Mouse (Mus musculus): ENCODE data around the gene Tra2a. TPM values are rescaled to one million over a fixed set of nuclear protein-coding genes. Genes with fewer than 3 reads are reported as not detected.

Tra2a gene
- polyA plus RNA-seq, 2 experiments: 16.1 to 61.4 TPM

DNA sequence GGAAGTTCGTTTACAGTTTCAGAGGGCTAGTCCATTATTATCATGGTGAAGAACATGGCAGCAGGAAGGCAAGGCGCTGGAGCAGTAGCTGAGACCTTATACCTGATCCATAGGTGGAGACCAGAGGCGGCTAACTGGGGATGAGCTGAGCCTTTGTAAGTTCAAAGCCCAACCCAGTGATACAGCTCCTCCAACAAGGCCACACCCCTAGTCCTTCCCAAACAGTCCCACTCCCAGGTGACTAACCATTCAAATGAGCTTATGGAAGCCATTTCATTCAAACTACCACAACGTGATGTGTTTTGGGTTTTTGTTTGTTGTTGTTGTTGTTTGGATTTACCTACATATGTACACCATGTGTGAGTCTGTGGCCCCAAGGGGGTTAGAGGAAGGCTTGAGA lies 69.3 kb downstream of the Tra2a start:
- H3K9me3 ChIP-seq (ENCODE audit: control insufficient read depth, low read length): no peaks in the 10 kb centered on the region
- H3K27me3 ChIP-seq (ENCODE audit: control insufficient read depth, insufficient read depth, low read length): no peaks in the 10 kb centered on the region
- ATAC-seq (ENCODE audit: insufficient read depth) (no peak), DNase-seq (ENCODE audit: low read depth in 3 of 3, low spot score in 3 of 3) (no peak)
- TF ChIP-seq CTCF (IDR thresholded peaks at IDR 0.05; ENCODE audit: low read depth) (no peak), EP300 (IDR thresholded peaks at IDR 0.05; ENCODE audit: low read depth) (no peak)
- no peaks in the 10 kb centered on the region for H3K4me1 ChIP-seq (replicated peaks; ENCODE audit: control insufficient read depth in 2 of 2, insufficient read depth in 2 of 2, low read length in 1 of 2)
- H3K27ac ChIP-seq: no peak overlapping the region
- no peaks in the 10 kb centered on the region for H3K36me3 ChIP-seq (replicated peaks; ENCODE audit: control insufficient read depth, insufficient read depth, low read depth)
- no peak overlapping the region for H3K4me2 ChIP-seq (ENCODE audit: low read depth)
- no peak overlapping the region for H3K4me3 ChIP-seq (ENCODE audit: insufficient read depth in 1 of 2, low read depth in 2 of 2, low read length in 2 of 2)
- H3K9ac ChIP-seq (replicated peaks): no peak overlapping the region
- 82% methylated on average over 4 of the region's 4 CpGs for WGBS (ENCODE audit: insufficient replicate concordance)

Other genes with a start within 250 kb of the Tra2a start
- gene Gpnmb, start 227.5 kb downstream of the Tra2a start, polyA plus RNA-seq (2012; rRNA removed): 0.35 and 0.38 TPM in 2 replicates
- gene Gpnmb, start 227.5 kb downstream of the Tra2a start, polyA plus RNA-seq (2014; fragmentation: Nextera tagmentation; extraction: Ambion mirVana): 0.19 and 0.24 TPM in 2 replicates
- 4.9 and 10.7 TPM in 2 replicates for gene Malsu1, start 190.2 kb downstream of the Tra2a start, polyA plus RNA-seq (2012; rRNA removed)
- gene Malsu1, start 190.2 kb downstream of the Tra2a start, polyA plus RNA-seq (2014; fragmentation: Nextera tagmentation; extraction: Ambion mirVana): 41.3 and 44.1 TPM in 2 replicates
- 5.0 and 7.6 TPM in 2 replicates for gene Igf2bp3, start 49.1 kb downstream of the Tra2a start, polyA plus RNA-seq (2012; rRNA removed)
- gene Igf2bp3, start 49.1 kb downstream of the Tra2a start, polyA plus RNA-seq (2014; fragmentation: Nextera tagmentation; extraction: Ambion mirVana): 14.0 and 15.4 TPM in 2 replicates
- gene Ccdc126, start 55.2 kb upstream of the Tra2a start, polyA plus RNA-seq (2012; rRNA removed): 0.79 and 1.4 TPM in 2 replicates
- 2.6 and 3.0 TPM in 2 replicates for gene Ccdc126, start 55.2 kb upstream of the Tra2a start, polyA plus RNA-seq (2014; fragmentation: Nextera tagmentation; extraction: Ambion mirVana)
- 1.5 and 2.2 TPM in 2 replicates for gene Fam221a, start 103.7 kb upstream of the Tra2a start, polyA plus RNA-seq (2012; rRNA removed)
- 2.4 and 2.5 TPM in 2 replicates for gene Fam221a, start 103.7 kb upstream of the Tra2a start, polyA plus RNA-seq (2014; fragmentation: Nextera tagmentation; extraction: Ambion mirVana)
- not detected in 2 replicates for gene Stk31, start 131.6 kb upstream of the Tra2a start, polyA plus RNA-seq (2012; rRNA removed)
- not detected in 2 replicates for gene Stk31, start 131.6 kb upstream of the Tra2a start, polyA plus RNA-seq (2014; fragmentation: Nextera tagmentation; extraction: Ambion mirVana)